Mouse (Mus musculus): Measurements from ENCODE around the gene Myl10.
"Not testable (repeated sequence)": the region's sequence is repeated elsewhere in the genome, so short reads cannot be mapped to it uniquely, and the experiment has no call there.

The Myl10 gene

GRCm38 (mm10) chr5:136692784-136693183 lies at the start of gene Myl10:
Gene Myl10 (plus strand): TSS chr5:136693146.
- DNase-seq, result peak; percentile 50

DNA sequence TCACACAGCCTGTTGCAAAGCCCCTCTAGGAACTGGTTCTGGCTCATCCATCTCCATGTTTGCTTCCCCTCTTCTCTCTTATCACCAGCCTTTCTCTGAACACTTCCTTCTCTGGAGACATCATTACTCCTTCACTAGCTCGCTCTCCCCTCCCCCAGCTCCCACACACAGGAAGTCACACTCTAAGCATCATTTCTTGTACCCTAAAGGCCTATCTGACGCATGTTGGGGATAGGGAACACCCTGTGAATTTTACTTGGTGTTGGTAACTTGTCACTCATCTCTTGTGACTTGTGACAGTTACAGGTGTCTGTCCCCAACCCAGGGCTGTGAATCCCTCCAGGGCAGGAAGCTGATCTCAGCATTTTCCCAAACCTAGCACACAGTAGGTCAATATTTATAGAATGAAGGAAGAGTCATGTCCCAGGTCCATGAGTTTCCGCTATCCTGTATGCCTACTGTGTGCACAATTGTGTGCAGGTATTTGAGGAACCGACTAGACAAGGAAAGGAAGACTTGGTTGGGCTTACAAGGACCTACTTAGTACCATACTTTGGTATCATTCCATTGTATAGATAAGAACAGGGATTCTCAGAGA lies 46.1 kb upstream of the Myl10 start:
- peak; percentile 47 for DNase-seq

DNA sequence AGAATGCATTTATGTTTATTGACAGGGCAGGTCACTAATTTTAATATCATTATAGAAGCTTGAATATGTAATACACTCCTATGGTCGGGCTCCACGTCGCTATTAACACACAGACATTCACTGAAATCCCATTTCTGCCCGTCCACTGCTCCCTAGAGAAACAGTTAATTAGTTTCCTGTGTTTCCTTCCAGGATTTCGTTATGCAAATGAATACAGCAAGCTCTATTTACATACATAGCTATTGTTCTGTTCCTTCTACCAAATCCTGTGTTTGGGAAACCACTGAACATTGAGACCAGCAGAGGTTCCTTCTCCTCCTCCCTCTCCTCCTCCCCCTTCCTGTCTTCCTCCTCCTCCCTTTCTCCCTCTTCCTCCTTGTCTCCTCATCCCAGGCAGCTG lies 43.9 kb upstream of the Myl10 start:
- no peak for DNase-seq

DNA sequence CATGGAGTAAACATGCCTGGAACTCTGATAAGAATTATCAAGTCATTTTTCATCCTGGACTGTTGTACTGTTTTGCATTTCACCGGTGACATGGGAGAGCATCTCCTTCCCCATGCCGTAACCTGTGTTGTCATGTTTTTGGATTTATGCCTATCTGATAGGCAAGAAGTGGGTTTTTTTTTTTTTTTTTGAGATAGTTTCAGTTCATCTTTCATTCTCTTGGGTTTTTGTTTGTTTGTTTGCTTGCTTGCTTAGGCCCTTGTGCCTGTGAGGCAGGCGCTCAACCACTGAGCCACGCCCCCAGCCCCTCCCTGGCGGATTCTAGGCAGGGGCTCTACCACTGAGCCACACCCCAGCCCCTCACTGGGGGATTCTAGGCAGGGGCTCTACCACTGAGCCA lies 43.3 kb upstream of the Myl10 start:
- no peak for DNase-seq

DNA sequence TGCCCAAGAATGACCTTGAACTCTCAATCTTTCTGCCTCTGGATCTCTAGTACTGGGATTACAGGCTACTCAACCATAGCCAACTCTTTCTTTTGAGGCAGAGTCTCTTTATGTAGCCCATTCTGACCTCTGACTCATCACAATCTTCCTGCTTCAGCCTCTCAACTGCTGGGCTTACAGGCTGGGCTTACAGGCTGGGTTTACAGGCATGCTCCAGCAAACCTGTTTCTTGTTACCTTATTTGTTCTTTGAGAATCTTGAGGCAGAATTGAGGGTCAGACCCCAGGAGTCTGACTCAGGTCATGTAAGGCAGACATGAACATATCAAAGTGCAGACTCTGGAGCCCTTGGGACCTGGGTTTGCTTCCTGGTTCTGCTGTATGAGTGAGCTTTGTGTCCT lies 38.5 kb upstream of the Myl10 start:
- DNase-seq, result no peak

DNA sequence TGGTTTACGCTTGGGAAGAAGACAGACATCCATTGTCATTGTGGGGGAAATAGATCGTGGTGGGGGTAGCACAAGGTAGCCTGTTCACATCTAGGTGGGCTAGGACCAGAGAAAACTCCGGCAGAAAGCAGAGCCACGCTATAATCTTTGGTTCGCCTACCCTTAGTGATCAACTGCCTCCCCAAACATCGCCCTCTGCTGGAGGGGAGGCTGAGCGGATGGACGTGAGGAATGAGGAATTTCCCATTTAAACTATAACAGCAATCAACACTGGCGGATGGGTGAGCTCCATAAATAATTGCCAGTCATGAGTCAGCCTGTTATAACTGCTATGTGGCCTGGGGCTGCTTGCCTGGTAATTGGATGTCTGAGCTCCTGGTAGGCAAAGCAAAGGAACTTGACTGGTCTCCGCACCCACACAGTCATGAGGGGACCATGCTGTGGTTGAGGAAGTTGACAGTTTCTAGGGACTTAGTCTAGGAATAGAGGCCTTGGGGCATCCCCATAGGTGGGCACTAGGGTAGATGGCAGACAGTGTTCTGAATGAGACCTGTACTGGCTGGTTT lies 36.0 kb upstream of the Myl10 start:
- DNase-seq, result peak; percentile 32

DNA sequence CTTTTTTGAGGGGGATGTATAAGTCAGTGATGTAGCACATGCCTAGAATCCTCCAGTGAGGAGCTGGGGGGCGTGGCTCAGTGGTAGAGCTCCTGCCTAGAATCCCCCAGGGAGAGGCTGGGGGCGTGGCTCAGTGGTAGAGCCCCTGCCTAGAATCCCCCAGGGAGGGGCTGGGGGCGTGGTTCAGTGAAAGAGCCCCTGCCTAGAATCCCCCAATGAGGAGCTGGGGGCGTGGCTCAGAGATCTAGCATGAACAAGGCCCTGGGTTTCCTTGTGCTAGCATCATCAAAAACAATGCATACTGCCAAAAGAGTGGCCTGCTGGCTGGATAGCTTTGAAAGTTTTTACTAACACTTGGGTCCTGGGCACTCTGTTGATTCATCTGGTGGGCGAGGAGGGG lies 32.2 kb upstream of the Myl10 start:
- not testable (repeated sequence) for DNase-seq

GRCm38 (mm10) chr5:136662281-136662680 lies 30.7 kb upstream of the Myl10 start:
- no peak for DNase-seq

- DNase-seq, result no peak
Observed at GRCm38 (mm10) chr5:136662822-136663221, 30.1 kb upstream of the Myl10 start.

DNA sequence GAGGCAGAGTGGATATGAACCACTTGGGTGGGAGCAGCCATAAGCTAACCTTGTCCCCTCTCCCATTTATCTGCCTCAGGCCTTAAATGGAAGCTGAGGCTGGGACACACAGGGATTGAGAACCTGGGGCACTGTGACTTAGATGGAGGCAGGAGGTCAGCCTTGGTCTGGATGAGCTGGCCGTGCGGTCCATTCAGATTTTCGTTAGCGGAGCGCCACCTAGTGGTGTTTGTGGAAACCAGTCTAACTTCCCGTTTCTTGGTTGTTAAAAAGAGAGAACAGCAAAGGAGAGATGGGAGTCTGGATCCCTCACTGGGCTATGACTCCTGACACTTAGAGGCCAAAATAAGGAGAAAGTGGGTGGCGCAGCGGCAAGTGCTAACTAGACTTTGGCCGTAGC lies 28.4 kb upstream of the Myl10 start:
- peak; percentile 79 for DNase-seq

DNA sequence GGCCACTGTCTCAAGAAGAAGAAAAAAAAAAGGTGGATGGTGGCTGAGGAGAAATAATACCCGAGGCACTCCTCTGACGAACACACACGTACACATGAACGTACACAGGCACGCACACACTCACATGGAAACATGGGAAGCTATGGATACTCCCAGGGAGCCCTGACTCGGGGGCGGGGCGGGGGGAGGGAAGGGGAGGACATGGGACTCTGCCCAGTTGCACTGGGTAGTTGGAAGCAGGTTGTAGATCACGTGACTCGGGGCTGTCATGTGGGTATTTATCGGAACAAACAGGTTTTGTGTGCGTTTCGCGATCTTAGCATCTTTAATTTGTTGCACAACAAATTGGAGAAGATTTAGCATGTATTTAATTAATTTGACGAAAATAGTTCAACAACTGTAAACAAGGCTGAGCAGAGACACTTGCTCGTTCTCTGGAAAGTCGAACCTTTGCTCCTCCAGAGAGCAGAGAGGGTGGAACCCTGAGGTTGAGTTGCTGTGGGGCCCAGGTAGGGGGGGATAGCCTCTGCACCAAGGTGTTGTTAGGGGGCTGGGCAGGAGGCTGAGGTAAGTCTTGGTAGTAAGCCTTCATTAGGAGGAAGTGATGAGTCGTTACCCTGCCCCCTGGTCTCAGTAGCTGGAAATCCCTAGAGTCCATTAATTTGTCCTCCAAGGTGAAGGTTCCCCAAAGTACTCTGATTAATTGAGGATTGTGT lies 16.5 kb upstream of the Myl10 start:
- no peak for DNase-seq

DNA sequence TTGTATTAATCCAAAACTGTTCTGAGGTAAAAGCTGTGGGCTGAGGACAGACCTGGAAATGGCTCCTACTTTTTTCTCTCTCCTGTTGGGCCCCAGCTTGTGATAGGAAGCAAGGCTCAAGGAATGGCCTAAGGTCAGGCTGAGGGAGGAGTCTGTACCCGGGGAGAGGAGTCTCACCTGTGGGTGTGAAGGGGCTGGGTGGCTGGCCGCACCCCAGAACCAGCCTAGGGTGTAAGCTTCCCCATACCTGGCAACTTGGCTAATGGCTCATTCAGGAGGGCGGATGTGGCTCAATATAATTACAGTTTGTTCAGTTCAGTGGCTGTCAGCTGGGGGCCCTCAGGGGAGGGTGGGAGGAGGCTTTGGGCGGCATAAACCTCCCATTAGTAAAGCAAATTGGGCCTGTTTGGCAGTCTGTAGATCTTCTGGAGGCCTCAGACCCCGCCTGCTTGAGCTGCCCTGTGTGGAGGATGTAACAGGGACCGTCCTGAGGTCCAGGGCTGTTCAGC lies 14.1 kb upstream of the Myl10 start:
- DNase-seq, result no peak

- DNase-seq, result no peak
Observed at GRCm38 (mm10) chr5:136686349-136686748, 6.6 kb upstream of the Myl10 start.

GRCm38 (mm10) chr5:136687561-136687960 lies 5.4 kb upstream of the Myl10 start:
- no peak for DNase-seq

DNA sequence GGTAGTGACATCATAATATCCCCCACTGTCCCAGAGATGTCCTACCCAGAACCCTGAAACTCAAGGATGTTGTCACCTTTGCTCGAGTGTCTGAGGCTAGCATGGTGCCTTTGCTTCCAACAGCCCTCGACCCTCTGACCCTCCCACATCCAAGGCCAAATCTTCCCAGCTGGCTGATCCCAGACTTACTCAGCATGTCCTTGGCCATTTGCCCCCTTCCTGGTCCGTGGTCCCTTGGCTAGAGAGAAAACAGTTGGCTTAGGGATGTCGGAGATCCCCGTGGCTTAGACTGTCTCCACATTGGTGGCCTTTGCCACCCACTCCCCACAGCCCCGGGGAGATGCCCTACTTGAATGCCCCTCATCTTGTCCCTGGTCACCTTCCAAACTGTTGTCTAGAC lies 4.1 kb upstream of the Myl10 start:
- DNase-seq, result no peak

DNA sequence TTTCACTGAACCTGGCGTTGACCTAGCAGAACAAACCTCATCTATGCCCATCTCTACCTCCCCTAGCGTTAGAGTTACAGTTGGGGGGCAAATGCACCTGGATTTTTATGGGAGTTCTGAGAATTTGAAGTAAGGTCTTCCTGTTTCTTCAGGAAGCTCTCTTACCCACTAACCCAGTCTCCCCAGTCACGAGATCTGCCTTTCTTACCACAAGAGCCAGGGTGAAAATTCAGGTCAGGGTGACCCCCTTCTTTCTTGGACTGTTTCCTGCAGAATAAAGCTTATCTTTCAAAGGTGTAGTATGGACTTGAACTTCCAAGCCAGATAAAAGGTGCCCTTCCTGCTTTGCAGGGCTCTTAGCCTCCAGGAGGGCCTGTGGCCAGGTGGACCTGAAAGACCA lies 1.8 kb upstream of the Myl10 start:
- DNase-seq, result peak; percentile 49

GRCm38 (mm10) chr5:136693418-136693817 lies 472 bp downstream of the Myl10 start:
- DNase-seq, result peak; percentile 44

DNA sequence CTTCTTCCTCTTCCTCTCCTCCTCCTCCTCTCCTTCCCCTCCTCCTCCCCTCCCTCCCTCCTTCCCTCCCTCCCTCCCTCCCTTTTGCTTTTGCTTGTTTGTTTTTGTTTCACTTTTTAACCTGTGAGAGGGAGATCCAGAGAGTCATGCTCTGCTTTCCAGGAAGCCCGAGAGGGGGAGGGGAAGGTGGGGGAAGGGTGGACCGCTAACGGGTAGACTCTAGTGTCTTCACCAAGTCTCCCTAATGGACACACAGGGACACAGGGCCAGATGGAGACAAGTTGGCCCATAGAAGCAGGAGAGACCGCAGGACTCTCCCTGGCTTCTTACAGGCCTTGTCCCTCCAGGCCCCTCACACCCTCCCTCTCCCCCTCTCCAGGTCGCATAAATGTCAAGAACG lies 2.0 kb downstream of the Myl10 start:
- DNase-seq, result no peak

GRCm38 (mm10) chr5:136696516-136696915 lies 3.6 kb downstream of the Myl10 start:
- DNase-seq, result no peak

DNA sequence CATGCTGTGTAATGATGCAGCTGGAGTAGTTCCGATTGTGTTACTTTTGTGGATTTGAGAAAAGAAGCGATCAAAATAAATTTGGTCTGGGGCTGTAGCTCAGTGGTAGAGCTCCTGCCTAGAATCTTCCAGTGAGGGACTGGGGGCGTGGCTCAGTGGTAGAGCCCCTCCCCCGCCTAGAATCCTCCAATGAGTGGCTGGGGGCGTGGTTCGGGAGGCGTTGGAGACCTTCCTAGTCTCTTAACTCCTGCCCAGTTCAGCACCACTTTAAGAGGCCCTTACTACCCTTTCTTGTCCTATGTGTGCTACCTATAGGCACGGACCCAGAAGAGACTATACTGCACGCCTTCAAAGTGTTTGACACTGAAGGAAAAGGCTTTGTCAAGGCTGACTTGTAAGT lies 4.7 kb downstream of the Myl10 start:
- DNase-seq, result no peak

GRCm38 (mm10) chr5:136702159-136702725 lies 9.3 kb downstream of the Myl10 start:
- DNase-seq, result no peak

GRCm38 (mm10) chr5:136703751-136704150 lies 10.8 kb downstream of the Myl10 start:
- peak; percentile 84 for DNase-seq

GRCm38 (mm10) chr5:136704151-136704550 lies 11.2 kb downstream of the Myl10 start:
- no peak for DNase-seq

DNA sequence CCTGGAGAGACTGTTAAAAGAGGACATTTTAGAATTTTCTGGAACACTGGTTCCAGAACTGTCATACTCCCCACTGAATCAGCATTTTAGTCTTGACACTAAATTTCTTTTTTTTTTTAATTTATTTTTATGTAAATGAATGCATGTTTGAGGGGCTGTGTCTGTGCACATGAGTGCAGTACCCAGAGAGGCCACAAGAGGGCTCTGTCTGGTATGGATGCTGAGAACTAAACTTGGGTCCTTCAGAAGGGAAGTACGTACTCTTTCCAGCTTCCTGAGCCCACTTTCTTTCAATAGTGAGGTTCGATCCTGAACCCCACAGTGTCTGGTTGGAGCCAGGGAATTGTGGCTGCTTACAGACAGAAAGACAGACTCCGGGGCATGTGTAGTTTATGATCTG lies 12.6 kb downstream of the Myl10 start:
- peak; percentile 51 for DNase-seq

Measured in thymus, postnatal 25 days (tissue).